Mouse (Mus musculus): Measurements from ENCODE around the gene Aggf1. TPM values are rescaled to one million over a fixed set of nuclear protein-coding genes. Genes with fewer than 3 reads are reported as not detected.
"Not testable (repeated sequence)": the region's sequence is repeated elsewhere in the genome, so short reads cannot be mapped to it uniquely, and the experiment has no call there.

Gene Aggf1
- 33.6 and 34.1 TPM in 2 replicates for polyA plus RNA-seq (2015; fragmentation: Nextera tagmentation; extraction: Ambion mirVana)

DNA sequence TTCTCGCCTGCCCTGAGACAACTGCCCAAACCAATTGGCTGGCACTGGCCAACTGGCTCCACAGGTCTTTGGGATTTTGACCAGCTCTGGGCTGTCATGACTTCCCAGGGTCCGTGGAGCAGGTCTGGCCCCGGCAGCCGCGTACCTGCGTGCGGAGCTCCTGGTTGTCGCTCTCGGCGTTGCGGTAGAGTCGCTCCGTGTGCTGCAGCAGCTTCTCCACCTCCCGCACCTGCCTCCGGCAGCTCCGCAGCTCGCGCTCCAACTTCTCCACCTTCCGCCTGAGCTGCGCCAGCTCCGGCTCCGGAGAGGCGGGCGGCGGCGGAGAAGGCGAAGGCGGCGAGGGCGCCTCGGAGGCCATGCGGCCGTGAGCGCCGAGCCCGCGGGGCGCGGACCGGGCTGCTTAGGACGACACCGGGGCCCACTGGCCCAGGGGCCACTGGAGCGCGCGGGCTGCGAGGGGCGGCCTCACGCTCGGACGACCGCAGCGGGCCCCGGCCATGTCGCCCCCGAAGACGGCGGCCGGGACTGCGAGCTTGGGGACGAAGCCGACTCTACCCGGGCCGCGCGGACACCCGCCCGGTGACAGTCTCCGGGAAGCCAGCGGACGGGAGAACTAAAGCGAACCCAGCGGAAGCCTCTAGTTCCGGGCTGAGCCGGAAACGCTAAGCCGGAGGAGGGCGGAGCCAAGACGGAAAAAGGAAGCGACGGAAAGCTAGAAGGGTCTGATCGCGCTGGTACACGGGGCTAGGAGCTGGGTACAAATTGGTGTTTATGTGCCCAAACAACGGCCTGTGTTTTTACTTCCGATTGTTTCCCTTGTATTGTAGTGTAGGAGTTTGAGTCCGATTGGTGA lies at the start of gene Aggf1:
Gene Aggf1 (minus strand): TSS at position 652 of the 853 bp plus-strand sequence.
- peaks cover 7% of the 10 kb centered on the region for H3K4me1 ChIP-seq
- H3K27me3 ChIP-seq (replicated peaks), result no peaks in the 10 kb centered on the region
- H3K9ac ChIP-seq, result peak within 1 kb of the TSS; percentile 76
- peaks cover 9% of the 10 kb centered on the region for H3K36me3 ChIP-seq
- H3K27ac ChIP-seq, result peak within 1 kb of the TSS; percentile 86
- H3K9me3 ChIP-seq, result no peaks in the 10 kb centered on the region
- peak within 1 kb of the TSS; percentile 69 for H3K4me3 ChIP-seq (replicated peaks)
- ATAC-seq (ENCODE audit: insufficient read depth, low FRiP score, low read depth), result peak; percentile 94
- WGBS, result under 1% methylated on average over 84 of the region's 86 CpGs
- peak within 1 kb of the TSS; percentile 78 for H3K4me2 ChIP-seq

DNA sequence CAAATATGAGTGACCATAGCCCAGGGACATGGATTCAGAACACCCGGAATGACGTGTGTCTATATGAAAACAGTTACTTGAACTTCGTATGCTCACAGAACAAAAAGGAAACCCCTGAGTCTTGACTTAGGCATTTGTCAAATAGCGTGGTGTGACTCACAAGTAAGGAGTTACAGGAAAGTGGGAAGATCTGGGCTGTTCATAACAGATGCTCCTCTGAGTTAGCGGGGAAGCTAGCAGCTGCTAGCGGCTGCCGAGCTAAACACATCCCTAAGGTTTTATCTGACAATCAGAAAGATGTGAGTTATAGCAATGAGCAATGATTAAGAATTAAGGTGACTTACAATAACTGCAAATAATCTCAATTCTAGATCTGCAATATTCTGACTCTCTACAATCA lies 49.8 kb upstream of the Aggf1 start:
- 48% methylated on average over 7 of the region's 7 CpGs for WGBS
- Histone ChIP-seq H3K9me3 (no peaks in the 10 kb centered on the region), H3K36me3 (no peaks in the 10 kb centered on the region), H3K4me1 (no peaks in the 10 kb centered on the region), H3K4me2 (no peak overlapping the region), H3K27ac (no peak overlapping the region), H3K27me3 (replicated peaks) (no peaks in the 10 kb centered on the region), H3K9ac (no peak overlapping the region), H3K4me3 (replicated peaks) (no peak overlapping the region)
- ATAC-seq (ENCODE audit: insufficient read depth, low FRiP score, low read depth), result no peak

DNA sequence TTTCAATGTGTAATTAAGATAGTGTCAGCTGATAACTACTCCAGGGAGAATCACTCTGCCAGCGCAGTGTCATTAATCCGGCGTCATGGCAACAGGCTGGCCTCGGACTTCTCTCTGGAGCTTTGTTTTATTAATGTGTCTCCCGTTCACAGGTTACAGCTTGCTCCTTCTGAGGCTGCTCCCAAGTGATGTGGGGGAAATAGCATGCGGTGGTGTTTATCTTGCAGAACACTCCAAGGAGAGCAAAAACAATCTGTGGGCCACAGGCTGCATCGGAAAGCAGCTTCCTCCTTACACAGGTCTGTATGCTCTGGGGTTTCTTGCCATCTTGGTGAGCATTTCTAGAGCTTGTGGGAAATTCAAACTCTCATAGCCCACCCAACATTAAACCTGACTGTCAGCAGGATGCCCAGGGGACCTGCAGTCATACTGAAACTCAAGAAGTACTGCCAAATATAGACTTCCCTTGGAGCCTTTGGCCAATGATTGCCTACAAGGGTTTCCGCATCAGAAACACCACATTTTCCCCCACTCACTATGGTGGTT lies 44.1 kb upstream of the Aggf1 start:
- no peaks in the 10 kb centered on the region for H3K27me3 ChIP-seq (replicated peaks)
- H3K27ac ChIP-seq, result no peak overlapping the region
- H3K9ac ChIP-seq, result no peak overlapping the region
- no peaks in the 10 kb centered on the region for H3K36me3 ChIP-seq
- no peaks in the 10 kb centered on the region for H3K9me3 ChIP-seq
- H3K4me2 ChIP-seq, result no peak overlapping the region
- no peak overlapping the region for H3K4me3 ChIP-seq (replicated peaks)
- WGBS, result 17% methylated on average over 8 of the region's 8 CpGs
- H3K4me1 ChIP-seq, result no peaks in the 10 kb centered on the region
- ATAC-seq (ENCODE audit: insufficient read depth, low FRiP score, low read depth), result no peak

DNA sequence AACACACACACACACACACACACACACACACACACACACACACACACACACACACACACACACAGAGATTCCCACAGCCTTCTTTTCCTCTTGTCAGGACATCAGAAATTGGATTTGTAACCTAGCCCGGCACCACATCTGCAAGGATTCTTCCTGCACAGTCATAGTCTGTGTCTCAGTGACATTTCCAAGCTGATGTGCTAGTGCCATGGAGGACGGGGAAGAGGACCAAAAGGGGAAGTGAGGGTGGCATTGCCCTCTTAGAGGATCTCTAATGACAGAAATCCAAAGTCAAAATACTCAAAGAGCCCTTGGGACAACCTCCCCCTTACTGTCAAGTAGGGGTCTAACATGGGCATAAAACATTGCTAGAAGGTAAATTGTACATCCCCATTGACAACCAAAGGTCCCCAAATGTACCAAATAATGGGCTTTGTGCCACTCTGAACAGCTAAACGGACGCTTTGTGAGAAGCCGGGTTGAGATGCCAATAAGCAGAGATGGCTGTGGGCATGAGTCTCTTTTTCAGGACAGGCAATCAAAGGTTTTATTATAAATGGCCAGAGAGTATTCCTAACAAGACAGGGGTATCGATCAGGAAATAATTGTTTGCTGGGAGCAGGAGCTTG lies 43.5 kb upstream of the Aggf1 start:
- no peaks in the 10 kb centered on the region for H3K4me1 ChIP-seq
- no peak overlapping the region for H3K4me2 ChIP-seq
- H3K36me3 ChIP-seq, result no peaks in the 10 kb centered on the region
- no peak overlapping the region for H3K9ac ChIP-seq
- no peak overlapping the region for H3K4me3 ChIP-seq (replicated peaks)
- H3K27ac ChIP-seq, result no peak overlapping the region
- no peak for ATAC-seq (ENCODE audit: insufficient read depth, low FRiP score, low read depth)
- H3K9me3 ChIP-seq, result no peaks in the 10 kb centered on the region
- WGBS, result 43% methylated on average over 6 of the region's 6 CpGs
- H3K27me3 ChIP-seq (replicated peaks), result no peaks in the 10 kb centered on the region

DNA sequence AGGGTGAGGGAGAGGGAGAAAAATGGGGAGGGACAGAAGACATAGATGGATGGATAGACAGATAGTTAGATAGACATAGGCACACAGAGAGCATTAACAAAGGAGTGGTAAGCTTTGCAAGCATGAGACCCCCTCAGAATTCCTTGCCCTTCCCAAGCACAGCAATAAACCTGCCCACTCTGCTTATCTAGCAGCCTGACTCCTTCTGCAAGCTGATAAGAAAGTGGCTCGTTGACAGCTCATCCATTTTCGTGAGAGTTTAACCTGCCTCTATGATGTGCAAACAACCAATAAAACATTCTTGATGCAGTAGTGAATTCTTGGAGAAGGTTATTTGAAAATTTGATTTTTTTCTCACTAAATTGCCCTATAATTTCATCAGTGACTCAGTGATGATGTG lies 37.1 kb upstream of the Aggf1 start:
- ATAC-seq (ENCODE audit: insufficient read depth, low FRiP score, low read depth), result no peak
- Histone ChIP-seq H3K4me3 (replicated peaks) (no peak overlapping the region), H3K27ac (no peak overlapping the region), H3K9ac (no peak overlapping the region), H3K36me3 (no peaks in the 10 kb centered on the region), H3K4me1 (no peaks in the 10 kb centered on the region), H3K9me3 (no peaks in the 10 kb centered on the region), H3K27me3 (replicated peaks) (no peaks in the 10 kb centered on the region), H3K4me2 (no peak overlapping the region)
- 11% methylated on average over 2 of the region's 2 CpGs for WGBS

DNA sequence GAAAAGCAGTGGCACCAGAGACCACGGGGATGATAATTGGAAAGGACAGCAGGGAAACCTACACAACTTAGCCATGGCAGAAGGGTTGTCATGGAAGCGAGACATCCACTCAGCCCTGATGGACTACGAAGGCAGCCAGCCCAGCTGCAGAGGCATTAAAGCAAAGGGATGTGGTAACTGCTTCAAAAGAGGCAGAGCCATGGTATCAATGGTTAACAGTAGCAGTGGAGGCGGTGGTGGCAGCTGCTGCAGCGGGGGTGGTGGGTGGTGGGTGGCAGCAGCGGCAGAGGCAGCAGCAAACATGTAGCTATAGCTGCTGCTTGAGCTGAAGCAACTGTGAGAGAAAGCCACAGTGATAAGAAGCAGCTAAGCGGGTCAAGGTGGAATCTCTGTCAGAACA lies 18.1 kb upstream of the Aggf1 start:
- WGBS, result 84% methylated on average over 7 of the region's 7 CpGs
- no peak overlapping the region for H3K9ac ChIP-seq
- no peaks in the 10 kb centered on the region for H3K9me3 ChIP-seq
- H3K27me3 ChIP-seq (replicated peaks), result no peaks in the 10 kb centered on the region
- ATAC-seq (ENCODE audit: insufficient read depth, low FRiP score, low read depth), result no peak
- H3K4me2 ChIP-seq, result no peak overlapping the region
- H3K36me3 ChIP-seq, result no peaks in the 10 kb centered on the region
- H3K4me3 ChIP-seq (replicated peaks), result no peak overlapping the region
- no peaks in the 10 kb centered on the region for H3K4me1 ChIP-seq
- H3K27ac ChIP-seq, result no peak overlapping the region

DNA sequence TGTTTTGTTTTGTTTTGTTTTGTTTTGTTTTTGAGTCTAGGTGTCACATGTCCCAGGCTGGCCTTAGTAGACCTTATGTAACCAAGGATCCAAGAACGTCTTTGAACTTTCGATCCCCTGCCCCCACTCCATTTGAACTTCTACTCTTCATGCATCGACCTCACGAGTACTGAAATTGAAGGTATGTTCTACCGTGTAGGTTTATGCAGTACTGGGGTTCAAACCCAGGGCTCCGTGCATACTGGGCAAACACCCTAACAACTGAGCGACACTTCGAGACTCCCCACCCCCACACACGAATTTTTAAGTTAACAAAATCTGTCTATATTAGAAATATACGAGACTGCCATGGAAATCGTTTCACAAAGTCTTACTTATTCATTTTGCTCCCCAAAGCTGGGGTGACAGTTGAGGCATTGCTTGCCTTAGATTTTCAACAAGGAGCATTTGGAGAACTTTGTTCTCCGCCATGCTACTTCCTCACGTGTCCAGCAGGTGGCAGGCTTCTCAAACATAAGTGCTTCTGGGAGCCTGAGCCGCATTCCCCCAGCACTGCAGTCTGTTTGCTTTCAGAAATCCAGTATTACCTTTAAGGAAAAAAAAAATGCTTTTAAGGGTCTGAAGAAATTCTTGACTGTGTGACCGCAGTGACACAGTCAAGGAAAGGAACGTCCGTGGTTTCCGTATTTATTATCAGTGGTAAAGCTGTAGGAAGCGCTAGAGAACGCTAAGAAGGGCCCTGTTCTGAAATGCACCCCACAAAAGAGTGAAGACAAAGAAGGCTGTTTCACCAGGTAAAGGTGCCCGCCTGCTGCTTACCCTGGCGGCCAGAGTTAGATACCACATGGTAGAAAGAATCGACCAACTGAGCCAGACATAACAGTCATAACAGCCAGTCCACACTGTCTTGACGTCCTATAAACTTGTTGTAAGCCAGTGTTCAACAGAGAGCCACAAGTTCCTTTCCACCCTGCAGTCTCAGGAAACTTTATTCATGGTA lies 15.0 kb upstream of the Aggf1 start:
- Histone ChIP-seq H3K4me2 (peak overlapping the region; percentile 20; the same call in 1 of the 2 replicates), H3K9ac (no peak overlapping the region)

DNA sequence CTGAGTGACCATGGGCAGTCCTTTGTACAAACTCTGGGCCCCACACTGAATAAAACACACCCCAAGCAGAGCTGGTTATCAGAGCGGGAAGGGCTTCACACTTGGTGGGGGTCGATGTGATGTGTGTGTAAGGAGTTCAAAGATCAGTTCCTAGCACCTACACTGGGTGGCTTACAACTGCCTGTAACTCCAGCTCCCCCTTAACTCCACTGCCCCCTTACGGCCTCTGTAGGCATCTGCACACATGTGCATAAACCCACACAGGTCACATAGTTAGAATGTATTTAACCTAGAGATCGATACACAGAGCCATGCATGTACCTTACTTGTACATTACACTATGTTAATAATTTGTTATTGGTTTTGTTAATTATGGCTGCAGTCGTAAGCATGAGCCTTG lies 13.1 kb upstream of the Aggf1 start:
- Histone ChIP-seq H3K9me3 (no peaks in the 10 kb centered on the region), H3K9ac (no peak overlapping the region), H3K27ac (no peak overlapping the region), H3K4me2 (no peak overlapping the region), H3K4me3 (replicated peaks) (no peak overlapping the region), H3K36me3 (no peaks in the 10 kb centered on the region), H3K27me3 (replicated peaks) (no peaks in the 10 kb centered on the region), H3K4me1 (no peaks in the 10 kb centered on the region)
- WGBS, result 76% methylated on average over 5 of the region's 5 CpGs
- no peak for ATAC-seq (ENCODE audit: insufficient read depth, low FRiP score, low read depth)

More for the DNA sequence above, 15.0 kb upstream of the Aggf1 start:
- Histone ChIP-seq H3K27me3 (replicated peaks) (no peaks in the 10 kb centered on the region), H3K4me3 (replicated peaks) (no peak overlapping the region), H3K36me3 (no peaks in the 10 kb centered on the region), H3K27ac (no peak overlapping the region), H3K4me1 (no peaks in the 10 kb centered on the region), H3K9me3 (no peaks in the 10 kb centered on the region)
- no peak for ATAC-seq (ENCODE audit: insufficient read depth, low FRiP score, low read depth)
- 27% methylated on average over 24 of the region's 24 CpGs for WGBS

DNA sequence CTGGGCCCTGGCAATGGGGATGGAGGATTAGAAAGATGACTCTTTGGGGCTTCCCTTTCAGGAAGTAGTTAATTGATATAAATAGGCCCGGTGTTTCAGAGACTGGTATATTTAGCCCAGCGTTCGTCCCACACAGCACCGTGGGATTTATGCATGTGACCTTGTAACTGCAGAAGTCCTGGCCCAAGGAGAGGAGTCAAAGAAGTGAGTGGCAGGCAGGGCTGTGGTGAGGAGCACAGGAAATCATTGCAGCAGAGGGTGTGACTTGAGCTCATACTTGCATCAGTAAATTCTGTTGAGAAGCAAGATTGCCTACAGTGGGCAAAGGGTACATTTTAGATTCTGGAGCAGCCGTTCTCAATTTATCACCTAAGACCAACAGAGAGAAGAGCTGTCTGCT lies 7.3 kb upstream of the Aggf1 start:
- no peaks in the 10 kb centered on the region for H3K27me3 ChIP-seq (replicated peaks)
- H3K9me3 ChIP-seq, result no peaks in the 10 kb centered on the region
- H3K4me3 ChIP-seq (replicated peaks), result no peak overlapping the region
- no peak overlapping the region for H3K9ac ChIP-seq
- H3K27ac ChIP-seq, result no peak overlapping the region
- WGBS, result 63% methylated on average over 5 of the region's 5 CpGs
- H3K4me1 ChIP-seq, result no peaks in the 10 kb centered on the region
- H3K36me3 ChIP-seq, result no peaks in the 10 kb centered on the region
- ATAC-seq (ENCODE audit: insufficient read depth, low FRiP score, low read depth), result no peak
- H3K4me2 ChIP-seq, result no peak overlapping the region

DNA sequence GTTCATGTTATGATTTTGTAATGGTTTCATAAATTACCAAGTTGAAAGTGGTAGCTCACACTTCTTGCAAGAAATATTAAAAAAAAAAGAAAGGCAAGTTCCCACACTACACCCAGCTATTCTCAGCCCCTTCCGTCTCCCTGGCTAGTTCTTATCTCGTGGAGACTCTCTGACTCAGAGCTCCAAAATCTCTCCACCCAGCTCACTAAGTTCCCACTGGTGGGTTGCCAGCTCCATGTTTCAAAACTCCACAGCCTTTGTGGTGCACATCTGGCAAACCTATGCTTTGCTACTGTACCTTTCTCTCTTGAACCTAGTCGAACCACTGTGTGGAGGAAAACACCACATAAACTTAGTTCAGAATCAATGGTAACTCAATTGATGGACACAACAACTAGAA lies 3.5 kb upstream of the Aggf1 start:
- Histone ChIP-seq H3K4me1 (peaks cover 4% of the 10 kb centered on the region), H3K9ac (no peak overlapping the region), H3K4me2 (no peak overlapping the region), H3K4me3 (replicated peaks) (no peak overlapping the region), H3K36me3 (no peaks in the 10 kb centered on the region), H3K9me3 (no peaks in the 10 kb centered on the region), H3K27me3 (replicated peaks) (no peaks in the 10 kb centered on the region), H3K27ac (no peak overlapping the region)
- 77% methylated on average over 3 of the region's 3 CpGs for WGBS
- no peak for ATAC-seq (ENCODE audit: insufficient read depth, low FRiP score, low read depth)

DNA sequence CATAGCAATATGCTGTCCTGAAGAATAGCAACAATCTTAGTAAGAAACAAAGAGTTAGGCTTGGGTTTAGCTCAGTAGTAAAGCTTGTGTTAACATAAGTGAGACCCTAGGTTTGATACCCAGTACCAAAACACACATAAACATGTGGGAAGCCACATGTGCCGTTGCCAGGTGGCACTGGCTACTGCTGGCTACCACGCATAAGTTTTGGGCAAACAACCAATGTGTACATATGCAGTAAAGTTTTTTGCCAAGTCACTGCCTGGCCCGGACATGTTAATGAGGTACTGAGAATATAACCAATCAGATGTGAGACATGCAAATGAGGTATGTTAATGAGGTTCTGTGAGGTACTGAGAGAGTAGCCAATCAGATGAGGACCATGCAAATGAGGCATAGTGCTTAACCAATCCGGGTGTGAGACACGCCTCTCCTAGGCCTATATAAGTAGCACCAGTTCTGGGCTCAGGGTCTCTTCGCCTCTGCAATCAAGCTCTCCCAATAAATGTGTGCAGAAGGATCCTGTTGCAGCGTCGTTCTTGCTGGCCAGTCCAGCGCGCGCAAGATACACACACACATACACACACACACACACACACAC lies 1.6 kb upstream of the Aggf1 start:
- H3K4me2 ChIP-seq; H3K4me3 ChIP-seq (replicated peaks); H3K27me3 ChIP-seq (replicated peaks); H3K4me1 ChIP-seq; H3K27ac ChIP-seq; H3K36me3 ChIP-seq; ATAC-seq (ENCODE audit: insufficient read depth, low FRiP score, low read depth); H3K9me3 ChIP-seq; H3K9ac ChIP-seq: not testable (repeated sequence)
- WGBS, result 93% methylated on average over 11 of the region's 11 CpGs

Data from stomach, embryonic 15.5 days (tissue).